Mouse (Mus musculus): Measurements from ENCODE around the gene Epo.

Epo gene

GRCm38 (mm10) chr5:137539291-137539801 lies 6.3 kb upstream of the Epo start:
- DNase-seq (ENCODE audit: low spot score) = no peak

GRCm38 (mm10) chr5:137537461-137537860 lies 4.4 kb upstream of the Epo start:
- DNase-seq (ENCODE audit: low spot score) = no peak

- no peak for DNase-seq (ENCODE audit: low spot score)
These were observed 2.3 kb upstream of the Epo start for GRCm38 (mm10) chr5:137535318-137535717.

- DNase-seq (ENCODE audit: low spot score) = no peak
These were observed 1.7 kb upstream of the Epo start for GRCm38 (mm10) chr5:137534762-137535161.

- no peak for DNase-seq (ENCODE audit: low spot score)
These were observed 280 bp downstream of the Epo start for GRCm38 (mm10) chr5:137532808-137533116.

GRCm38 (mm10) chr5:137532131-137532807 lies 773 bp downstream of the Epo start:
- peak; percentile 45 for DNase-seq (ENCODE audit: low spot score)

- DNase-seq (ENCODE audit: low spot score) = peak; percentile 81
These were observed 1.5 kb downstream of the Epo start for GRCm38 (mm10) chr5:137531414-137532130.

- DNase-seq (ENCODE audit: low spot score) = peak; percentile 56
These were observed 2.2 kb downstream of the Epo start for GRCm38 (mm10) chr5:137530588-137531413.

- no peak for DNase-seq (ENCODE audit: low spot score)
These were observed 3.0 kb downstream of the Epo start for GRCm38 (mm10) chr5:137530075-137530474.

GRCm38 (mm10) chr5:137529221-137529995 lies 3.6 kb downstream of the Epo start:
- no peak for DNase-seq (ENCODE audit: low spot score)

GRCm38 (mm10) chr5:137528247-137528968 lies 4.6 kb downstream of the Epo start:
- no peak for DNase-seq (ENCODE audit: low spot score)

GRCm38 (mm10) chr5:137527413-137527812 lies 5.6 kb downstream of the Epo start:
- no peak for DNase-seq (ENCODE audit: low spot score)

- DNase-seq (ENCODE audit: low spot score) = peak; percentile 71
These were observed 6.7 kb downstream of the Epo start for GRCm38 (mm10) chr5:137526192-137526936.

GRCm38 (mm10) chr5:137525511-137525910 lies 7.5 kb downstream of the Epo start:
- no peak for DNase-seq (ENCODE audit: low spot score)

- DNase-seq (ENCODE audit: low spot score) = no peak
These were observed 8.4 kb downstream of the Epo start for GRCm38 (mm10) chr5:137524671-137525070.

GRCm38 (mm10) chr5:137524251-137524515 lies 8.9 kb downstream of the Epo start:
- DNase-seq (ENCODE audit: low spot score) = no peak

- no peak for DNase-seq (ENCODE audit: low spot score)
These were observed 9.4 kb downstream of the Epo start for GRCm38 (mm10) chr5:137523396-137524250.

- no peak for DNase-seq (ENCODE audit: low spot score)
These were observed 10.3 kb downstream of the Epo start for GRCm38 (mm10) chr5:137522711-137523110.

GRCm38 (mm10) chr5:137521861-137522260 lies 11.2 kb downstream of the Epo start:
- no peak for DNase-seq (ENCODE audit: low spot score)
